Mouse (Mus musculus) liver, embryonic 16.5 days (tissue): Measurements from ENCODE around the gene Wdr5. TPM values are rescaled to one million over a fixed set of nuclear protein-coding genes. Genes with fewer than 3 reads are reported as not detected.

Source experiments
- ATAC-seq: fragments of 200-750 bp; cut with Nextera tagmentation; 2 replicates; pipeline ENCODE4 v1.8.0; 2017; ENCODE audit warnings: low read depth, mild to moderate bottlenecking, moderate number of reproducible peaks, moderate library complexity
- H3K27ac ChIP-seq: fragments of 300-500 bp; sonication (generic); 2 replicates; pipeline ENCODE4 v1.5.1; 2014; ENCODE audit warnings: mild to moderate bottlenecking, low read length
- H3K27me3 ChIP-seq: fragments of 300-500 bp; sonication (generic); 2 replicates; pipeline ENCODE4 v1.6.1; 2014; ENCODE audit warnings: low read depth, low read length, mixed read lengths; ENCODE audit not compliant: control insufficient read depth, insufficient read depth
- H3K36me3 ChIP-seq: fragments of 300-500 bp; sonication (generic); 2 replicates; pipeline ENCODE4 v1.6.1; 2014; ENCODE audit warnings: mild to moderate bottlenecking; ENCODE audit not compliant: control insufficient read depth, insufficient read depth
- H3K4me1 ChIP-seq: fragments of 300-500 bp; sonication (generic); 2 replicates; pipeline ENCODE4 v1.6.1; 2014; ENCODE audit warnings: low read depth, low read length, mixed read lengths; ENCODE audit not compliant: control insufficient read depth
- H3K4me2 ChIP-seq: fragments of 300-500 bp; sonication (generic); 2 replicates; pipeline ENCODE4 v1.6.1; 2014; ENCODE audit warnings: low read depth, low read length, mixed read lengths
- H3K4me3 ChIP-seq: fragments of 300-500 bp; sonication (generic); 2 replicates; pipeline ENCODE4 v1.5.1; 2014; ENCODE audit warnings: low read depth, mild to moderate bottlenecking, low read length
- H3K9ac ChIP-seq: fragments of 300-500 bp; sonication (generic); 2 replicates; pipeline ENCODE4 v1.6.1; 2014; ENCODE audit warnings: low read depth, low read length
- H3K9me3 ChIP-seq: fragments of 300-500 bp; sonication (generic); replicated peaks from 2 replicates; pipeline ENCODE4 v1.6.1; 2016; ENCODE audit warnings: low read length; ENCODE audit not compliant: control insufficient read depth
- WGBS: fragments of 180-500 bp; shearing (Covaris S2); extraction: QIAGEN DNeasy Blood & Tissue Kit; methylation state at CpG from one replicate; pipeline ENCODE4 v1.1.7; 2014; ENCODE audit not compliant: insufficient replicate concordance; 5-methylcytosine and 5-hydroxymethylcytosine counted together
- polyA plus RNA-seq: library from polyadenylated mRNA; unstranded; fragments of >200 nt; fragmentation: Nextera tagmentation; extraction: Ambion mirVana; gene quantifications from 2 replicates; pipeline ENCODE4 v1.2.1, GENCODE M21; 2015

The Wdr5 gene
- polyA plus RNA-seq, 1 experiment from 2014 or later = 22.4 TPM

DNA sequence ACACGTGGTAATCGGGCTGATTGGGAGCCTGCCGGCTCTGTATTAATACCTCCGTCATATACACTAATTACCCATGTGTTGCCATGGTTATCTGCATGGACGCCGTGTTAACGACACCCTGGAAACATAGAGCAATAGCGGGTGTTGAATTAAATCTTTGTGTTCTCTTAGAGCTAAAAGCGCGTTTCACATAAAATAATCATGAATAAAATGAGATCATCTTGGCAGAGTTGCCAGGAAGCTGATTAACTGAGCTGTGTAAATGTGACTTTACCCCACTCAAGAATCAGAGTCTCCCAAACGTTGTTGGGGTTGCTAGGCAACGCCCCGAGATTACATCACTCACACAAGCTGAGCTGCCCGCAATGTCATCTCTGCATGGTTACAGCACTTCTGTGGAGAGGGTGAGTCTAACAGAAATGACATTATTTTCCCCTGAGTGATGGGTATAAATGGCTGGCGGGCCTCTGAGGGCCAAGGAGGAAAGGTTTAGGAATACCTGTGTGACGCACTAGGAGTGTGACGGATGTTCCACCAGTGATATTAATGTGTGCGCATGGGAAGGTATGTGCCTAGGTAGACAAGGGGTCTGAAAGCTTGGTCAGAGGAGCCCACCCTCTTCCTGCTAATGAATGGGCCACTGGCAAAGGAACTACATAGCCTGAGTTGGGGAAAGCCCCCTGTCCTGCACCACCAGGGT lies 58.1 kb downstream of the Wdr5 start:
- Histone ChIP-seq H3K9ac (no peak overlapping the region), H3K4me3 (no peak overlapping the region), H3K27ac (no peak overlapping the region), H3K4me2 (no peak overlapping the region), H3K9me3 (no peaks in the 10 kb centered on the region), H3K36me3 (no peaks in the 10 kb centered on the region), H3K27me3 (no peaks in the 10 kb centered on the region), H3K4me1 (no peaks in the 10 kb centered on the region)
- 65% methylated on average over 18 of the region's 18 CpGs for WGBS
- 0 out of 2 replicates have a peak, but pooled peaks have one; percentile 32 for ATAC-seq

GRCm38 (mm10) chr2:27573628-27573966 lies 58.6 kb downstream of the Wdr5 start:
- H3K27me3 ChIP-seq = no peaks in the 10 kb centered on the region
- 64% methylated on average over 8 of the region's 8 CpGs for WGBS
- no peaks in the 10 kb centered on the region for H3K9me3 ChIP-seq
- H3K4me3 ChIP-seq = no peak overlapping the region
- no peak overlapping the region for H3K9ac ChIP-seq
- no peaks in the 10 kb centered on the region for H3K4me1 ChIP-seq
- no peak overlapping the region for H3K27ac ChIP-seq
- H3K4me2 ChIP-seq = no peak overlapping the region
- no peak for ATAC-seq
- H3K36me3 ChIP-seq = no peaks in the 10 kb centered on the region

GRCm38 (mm10) chr2:27576416-27576815 lies 61.5 kb downstream of the Wdr5 start:
- no peak for ATAC-seq
- H3K27ac ChIP-seq = no peak overlapping the region
- H3K4me1 ChIP-seq = no peaks in the 10 kb centered on the region
- no peaks in the 10 kb centered on the region for H3K27me3 ChIP-seq
- no peak overlapping the region for H3K4me2 ChIP-seq
- H3K36me3 ChIP-seq = no peaks in the 10 kb centered on the region
- no peaks in the 10 kb centered on the region for H3K9me3 ChIP-seq
- WGBS = 70% methylated on average over 4 of the region's 4 CpGs
- no peak overlapping the region for H3K4me3 ChIP-seq
- no peak overlapping the region for H3K9ac ChIP-seq

DNA sequence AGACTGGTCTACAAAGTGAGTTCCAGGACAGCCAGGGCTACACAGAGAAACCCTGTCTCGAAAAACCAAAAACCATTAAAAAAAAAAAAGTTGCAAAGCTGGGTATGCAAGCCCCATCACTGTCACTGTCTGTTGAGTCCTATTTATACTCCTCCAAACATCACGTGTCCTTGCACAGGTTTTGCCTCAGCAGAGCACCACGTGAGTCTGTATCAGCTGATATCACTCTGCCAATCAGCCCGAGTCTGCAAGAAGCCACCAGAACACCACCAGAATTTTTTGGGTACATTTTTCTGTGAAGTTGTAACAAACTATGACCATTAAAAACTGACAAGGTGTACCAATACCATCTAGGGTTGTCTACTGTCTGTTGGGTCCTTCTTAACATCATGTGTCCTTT lies 63.6 kb downstream of the Wdr5 start:
- no peaks in the 10 kb centered on the region for H3K4me1 ChIP-seq
- 66% methylated on average over 4 of the region's 4 CpGs for WGBS
- no peak overlapping the region for H3K27ac ChIP-seq
- no peaks in the 10 kb centered on the region for H3K36me3 ChIP-seq
- ATAC-seq = no peak
- no peaks in the 10 kb centered on the region for H3K27me3 ChIP-seq
- no peaks in the 10 kb centered on the region for H3K9me3 ChIP-seq
- H3K9ac ChIP-seq = no peak overlapping the region
- no peak overlapping the region for H3K4me2 ChIP-seq
- H3K4me3 ChIP-seq = no peak overlapping the region

DNA sequence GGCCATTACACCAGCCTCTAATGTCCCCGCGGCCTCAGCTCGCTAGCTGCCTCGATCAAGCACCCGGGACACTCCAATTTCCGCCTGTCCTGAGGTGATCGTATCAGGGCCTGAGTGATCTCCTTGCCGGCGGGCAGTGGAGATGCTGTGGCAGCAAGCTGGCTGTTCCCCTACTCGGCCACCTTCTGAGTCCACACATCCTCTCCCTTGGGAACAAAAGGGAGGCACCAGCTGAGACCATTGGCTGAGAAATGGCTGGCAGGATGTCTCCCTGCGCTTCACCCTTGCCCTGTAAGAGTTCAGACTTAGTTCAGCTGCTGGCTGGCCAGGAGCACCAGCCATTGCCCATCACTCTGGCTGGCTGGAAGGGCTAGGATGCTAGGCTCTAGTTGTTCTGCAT lies 67.2 kb downstream of the Wdr5 start:
- ATAC-seq = no peak
- Histone ChIP-seq H3K27me3 (no peaks in the 10 kb centered on the region), H3K4me3 (no peak overlapping the region), H3K9ac (no peak overlapping the region), H3K4me1 (no peaks in the 10 kb centered on the region), H3K9me3 (no peaks in the 10 kb centered on the region), H3K36me3 (no peaks in the 10 kb centered on the region), H3K4me2 (no peak overlapping the region), H3K27ac (no peak overlapping the region)
- 48% methylated on average over 11 of the region's 11 CpGs for WGBS

DNA sequence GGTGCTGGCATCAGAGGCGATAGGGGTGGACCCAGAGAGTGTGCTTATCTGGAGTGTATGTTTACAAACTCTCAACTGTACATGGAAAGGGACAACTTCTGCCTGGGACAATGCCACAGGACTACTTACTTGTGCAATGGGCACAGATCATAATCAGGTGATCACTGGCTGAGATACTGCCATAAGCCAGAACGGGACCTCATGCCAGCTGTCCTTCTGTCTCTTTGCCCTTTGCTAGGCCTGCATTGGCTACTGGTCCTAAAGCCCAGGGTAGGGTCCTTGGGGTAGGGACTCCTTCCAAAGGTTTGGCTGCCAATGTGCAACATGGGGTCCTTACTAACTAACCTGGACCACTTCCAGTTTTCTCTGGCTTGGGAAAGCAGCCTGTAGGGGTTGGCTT lies 68.1 kb downstream of the Wdr5 start:
- H3K9ac ChIP-seq = no peak overlapping the region
- no peak overlapping the region for H3K4me2 ChIP-seq
- no peaks in the 10 kb centered on the region for H3K27me3 ChIP-seq
- no peaks in the 10 kb centered on the region for H3K4me1 ChIP-seq
- H3K4me3 ChIP-seq = no peak overlapping the region
- H3K9me3 ChIP-seq = no peaks in the 10 kb centered on the region
- 43% methylated on average over 2 of the region's 2 CpGs for WGBS
- no peaks in the 10 kb centered on the region for H3K36me3 ChIP-seq
- ATAC-seq = no peak
- H3K27ac ChIP-seq = no peak overlapping the region

DNA sequence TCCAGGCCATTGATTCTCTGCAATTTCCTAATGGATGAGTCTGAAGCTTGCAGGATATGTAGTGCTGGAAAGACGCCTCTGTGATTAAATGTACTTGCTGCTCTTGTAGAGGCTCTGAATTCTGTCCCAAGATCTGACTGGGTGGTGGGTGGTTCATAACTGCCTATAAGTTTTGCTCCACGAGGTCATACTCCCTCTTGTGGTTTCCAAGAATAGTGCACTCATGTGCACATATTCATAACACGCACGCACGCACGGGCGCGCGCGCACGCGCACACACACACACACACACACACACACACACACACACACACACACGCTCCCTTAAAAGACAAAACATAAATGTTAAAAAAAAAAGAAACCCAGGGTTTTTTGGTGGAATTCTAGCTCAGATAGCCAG lies 69.6 kb downstream of the Wdr5 start:
- Histone ChIP-seq H3K4me3 (no peak overlapping the region), H3K36me3 (no peaks in the 10 kb centered on the region), H3K9me3 (no peaks in the 10 kb centered on the region), H3K27ac (no peak overlapping the region), H3K9ac (no peak overlapping the region), H3K27me3 (no peaks in the 10 kb centered on the region), H3K4me2 (no peak overlapping the region), H3K4me1 (no peaks in the 10 kb centered on the region)
- 86% methylated on average over 13 of the region's 13 CpGs for WGBS
- ATAC-seq = no peak

Other genes starting within 250 kb of the Wdr5 start
- 4.9 and 5.9 TPM in 2 replicates for gene Vav2, start 88.1 kb upstream of the Wdr5 start, polyA plus RNA-seq
- gene Brd3os, start 72.8 kb upstream of the Wdr5 start, polyA plus RNA-seq = 0.32 and 0.67 TPM in 2 replicates
- 21.5 and 24.3 TPM in 2 replicates for gene Brd3, start 7.5 kb upstream of the Wdr5 start, polyA plus RNA-seq
- 4.9 and 5.5 TPM in 2 replicates for gene Rxra, start 161.3 kb downstream of the Wdr5 start, polyA plus RNA-seq